ENCODE assay signal across 20 mouse cellular contexts in genomic region chr5:91862843-91863242, GRCm38 (mm10).
DNase-seq lines count a peak whose midpoint lies in the region; ATAC-seq and TF ChIP-seq lines count a peak whose summit lies in the region.
"Had no signal": no experiment of that assay in that cellular context is flagged by ENCODE, and none has a peak within 500 bp of the region (broad histone marks: within the 10 kb centered on the region; RNA-seq: fewer than 3 reads in every experiment).

No protein-coding gene starts in this region.

- WGBS in heart, embryonic 10.5 days: 92% methylated on average over 3 of the region's 3 CpGs
- WGBS in lung, embryonic 14.5 days: 95% methylated on average over 3 of the region's 3 CpGs
- 93% methylated on average over 3 of the region's 3 CpGs for WGBS in lung, postnatal 0 days

- H3K4me3 ChIP-seq in heart, embryonic 10.5 days: no peak overlapping the region
- H3K4me3 ChIP-seq in lung, embryonic 14.5 days (ENCODE audit: low read depth, low read length): no peak overlapping the region
- no peak overlapping the region for H3K4me3 ChIP-seq in lung, postnatal 0 days (ENCODE audit: low read depth, low read length)
- H3K4me3 ChIP-seq in E14TG2a.4 (replicated peaks; ENCODE audit: low read length): no peak overlapping the region
- H3K4me3 ChIP-seq: embryonic facial prominence, embryonic 13.5 days; forebrain, embryonic 12.5 days; hindbrain, embryonic 13.5 days had no signal

- H3K4me1 ChIP-seq in heart, embryonic 10.5 days: no peaks in the 10 kb centered on the region
- no peaks in the 10 kb centered on the region for H3K4me1 ChIP-seq in lung, embryonic 14.5 days (ENCODE audit: insufficient read depth)
- no peaks in the 10 kb centered on the region for H3K4me1 ChIP-seq in lung, postnatal 0 days (ENCODE audit: insufficient read depth, low read depth, low read length)
- H3K4me1 ChIP-seq in E14TG2a.4 (replicated peaks; ENCODE audit: low read depth, low read length): no peaks in the 10 kb centered on the region
- H3K4me1 ChIP-seq: embryonic facial prominence, embryonic 13.5 days; forebrain, embryonic 12.5 days; hindbrain, embryonic 13.5 days had no signal

- intact Hi-C loops in heart, postnatal 14 days (cut with DNase I): loop anchor here (2.0 to 5.0 kb wide), 2 partner anchors 216 to 398 kb away; no protein-coding TSS in a partner anchor

- TF ChIP-seq EP300 in lung, postnatal 0 days (IDR thresholded peaks at IDR 0.05): no peak

- H3K27ac ChIP-seq in heart, embryonic 10.5 days: no peak overlapping the region
- H3K27ac ChIP-seq in lung, embryonic 14.5 days (ENCODE audit: low read depth): no peak overlapping the region
- no peak overlapping the region for H3K27ac ChIP-seq in lung, postnatal 0 days (ENCODE audit: low read length)
- H3K27ac ChIP-seq: embryonic facial prominence, embryonic 13.5 days; forebrain, embryonic 12.5 days; hindbrain, embryonic 13.5 days had no signal

- H3K9ac ChIP-seq in lung, embryonic 14.5 days: no peak overlapping the region
- no peak overlapping the region for H3K9ac ChIP-seq in lung, postnatal 0 days (replicated peaks; ENCODE audit: low read depth)
- H3K9ac ChIP-seq: embryonic facial prominence, embryonic 13.5 days; forebrain, embryonic 12.5 days; forebrain, postnatal 0 days; hindbrain, embryonic 13.5 days had no signal

- no peaks in the 10 kb centered on the region for H3K27me3 ChIP-seq in heart, embryonic 10.5 days (ENCODE audit: insufficient read depth, poor library complexity, severe bottlenecking)
- no peaks in the 10 kb centered on the region for H3K27me3 ChIP-seq in lung, embryonic 14.5 days (ENCODE audit: insufficient read depth, low read length)
- no peaks in the 10 kb centered on the region for H3K27me3 ChIP-seq in lung, postnatal 0 days (replicated peaks; ENCODE audit: insufficient read depth, low read length)
- H3K27me3 ChIP-seq in E14TG2a.4 (ENCODE audit: insufficient read depth, low read length): no peaks in the 10 kb centered on the region
- H3K27me3 ChIP-seq: embryonic facial prominence, embryonic 13.5 days; forebrain, embryonic 12.5 days; hindbrain, embryonic 13.5 days; Patski had no signal

- 0 out of 2 replicates have a peak, but pooled peaks have one; percentile 31 for TF ChIP-seq CTCF in lung, embryonic 14.5 days (IDR thresholded peaks at IDR 0.05; ENCODE audit: low read depth)
- no peak for TF ChIP-seq CTCF in lung, postnatal 0 days (IDR thresholded peaks at IDR 0.05)
- TF ChIP-seq CTCF in E14TG2a.4 (conservative IDR thresholded peaks at IDR 0.05; ENCODE audit: low read length): peak; percentile 47

- DNase-seq in heart, embryonic 10.5 days (ENCODE audit: low spot score): peak; percentile 25
- no peak for DNase-seq in heart, postnatal 14 days
- no peak for DNase-seq in lung, embryonic 14.5 days
- DNase-seq in lung, postnatal 0 days (ENCODE audit: low spot score): no peak
- peak; percentile 43 for DNase-seq in R1 (ENCODE audit: low read depth, low spot score)
- DNase-seq in embryo, embryonic 10 days (ENCODE audit: low spot score): no peak
- DNase-seq: adrenal gland, adult 8-10 months; cerebellum, adult 11-12 months; cerebellum, adult 9-10 months; cerebellum, postnatal 25 days; forebrain, postnatal 0 days; gastrocnemius, postnatal 14 days; heart, postnatal 10 days had no signal

- ATAC-seq in lung, embryonic 14.5 days (ENCODE audit: insufficient read depth): no peak
- no peak for ATAC-seq in lung, postnatal 0 days
- no peak for ATAC-seq in cerebellum, adult (ENCODE audit: insufficient number of reproducible peaks, low FRiP score, low TSS enrichment)
- ATAC-seq: forebrain, postnatal 0 days; intestine, embryonic 16.5 days; Patski had no signal

- H3K9me3 ChIP-seq in heart, embryonic 10.5 days: no peaks in the 10 kb centered on the region; the same call in 1 of the 2 replicates
- H3K9me3 ChIP-seq in lung, embryonic 14.5 days (ENCODE audit: low read depth, low read length): no peaks in the 10 kb centered on the region
- H3K9me3 ChIP-seq in lung, postnatal 0 days (ENCODE audit: low read length): no peaks in the 10 kb centered on the region
- H3K9me3 ChIP-seq in E14TG2a.4 (ENCODE audit: low read length): no peaks in the 10 kb centered on the region
- H3K9me3 ChIP-seq: embryonic facial prominence, embryonic 13.5 days; forebrain, embryonic 12.5 days; hindbrain, embryonic 13.5 days had no signal

- no peak overlapping the region for H3K4me2 ChIP-seq in lung, embryonic 14.5 days
- no peak overlapping the region for H3K4me2 ChIP-seq in lung, postnatal 0 days (replicated peaks; ENCODE audit: low read depth, low read length)
- H3K4me2 ChIP-seq: embryonic facial prominence, embryonic 13.5 days; forebrain, embryonic 12.5 days; hindbrain, embryonic 13.5 days had no signal

- no peaks in the 10 kb centered on the region for H3K36me3 ChIP-seq in heart, embryonic 10.5 days
- H3K36me3 ChIP-seq in lung, embryonic 14.5 days (ENCODE audit: insufficient read depth): no peaks in the 10 kb centered on the region
- no peaks in the 10 kb centered on the region for H3K36me3 ChIP-seq in lung, postnatal 0 days (ENCODE audit: insufficient read depth, low read length)
- no peaks in the 10 kb centered on the region for H3K36me3 ChIP-seq in E14TG2a.4 (ENCODE audit: insufficient read depth, low read length)
- H3K36me3 ChIP-seq: embryonic facial prominence, embryonic 13.5 days; forebrain, embryonic 12.5 days; hindbrain, embryonic 13.5 days had no signal

Comparison
In these comparisons a context has a peak if more than half of its experiments do, and no peak if none do; other contexts are left out.
1. DNase-seq: peak in heart, embryonic 10.5 days (single experiment) and R1 (single experiment); none in heart, postnatal 14 days (0 of 2), lung, embryonic 14.5 days (single experiment), lung, postnatal 0 days (single experiment) and embryo, embryonic 10 days (single experiment).